Mouse (Mus musculus) right cerebral cortex, adult 18-20 months (tissue): Measurements from ENCODE around the gene F5.
"Not testable (repeated sequence)": the region's sequence is repeated elsewhere in the genome, so short reads cannot be mapped to it uniquely, and the experiment has no call there.

Experiments used
- DNase-seq: peaks from one replicate; pipeline ENCODE4 v3.0.0; 2022; ENCODE audit warnings: mixed read lengths

The F5 gene

DNA sequence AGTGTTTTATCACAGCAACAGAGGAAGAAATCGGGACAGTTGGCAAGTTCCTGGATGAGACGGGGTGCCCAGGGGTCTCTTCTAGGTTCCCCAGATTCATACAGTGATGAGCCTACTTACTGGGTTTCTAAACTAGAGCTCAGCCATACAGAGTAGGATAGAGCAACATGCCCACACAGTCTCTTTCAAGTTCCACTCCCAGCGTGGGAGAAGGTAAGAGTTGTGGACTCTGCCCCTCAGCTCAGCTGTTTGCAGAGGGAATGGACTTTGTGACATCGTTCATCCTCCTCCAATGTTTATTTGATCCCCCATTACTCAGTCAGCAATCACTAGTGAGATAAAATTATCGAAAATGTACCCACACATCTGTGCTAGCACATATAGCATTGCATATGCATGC lies 11.1 kb downstream of the F5 start:
- DNase-seq = no peak

DNA sequence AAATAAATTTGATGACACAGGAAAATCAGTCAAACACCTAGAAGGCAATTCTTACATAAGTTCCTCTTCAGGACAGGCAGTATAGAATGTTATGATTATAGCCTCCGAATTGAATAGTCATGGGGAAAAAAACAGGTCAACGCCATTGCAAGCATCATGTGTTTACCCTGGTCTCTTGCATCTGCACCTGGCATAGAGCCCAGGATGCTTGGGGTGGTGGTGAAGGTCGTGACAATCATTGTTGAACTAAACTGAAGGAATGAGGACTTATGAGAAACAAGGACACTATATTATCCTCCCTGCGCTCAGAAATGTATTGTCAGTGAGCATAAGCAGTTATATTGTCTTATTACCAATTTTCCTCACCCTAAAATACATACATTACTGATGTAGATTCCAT lies 17.2 kb downstream of the F5 start:
- DNase-seq = no peak

DNA sequence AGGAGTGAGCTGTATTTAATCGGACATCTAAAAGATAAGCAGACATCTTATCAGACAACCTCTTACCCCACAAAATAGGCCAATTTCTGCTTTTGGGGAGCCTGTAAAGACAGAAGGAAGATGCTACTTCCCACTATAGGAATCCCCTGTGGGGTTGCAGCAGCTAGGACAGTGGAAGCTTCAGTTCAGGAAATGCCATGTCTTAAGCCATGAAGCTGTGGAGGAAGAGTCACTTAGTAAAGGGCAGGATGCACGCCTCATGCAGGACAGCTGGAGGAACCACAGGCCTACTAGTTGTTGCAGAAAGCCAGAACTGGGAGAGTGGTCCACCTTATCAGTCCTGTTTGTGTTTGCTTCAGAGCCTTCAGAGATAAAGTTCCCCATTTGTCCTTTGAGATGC lies 18.8 kb downstream of the F5 start:
- no peak for DNase-seq

DNA sequence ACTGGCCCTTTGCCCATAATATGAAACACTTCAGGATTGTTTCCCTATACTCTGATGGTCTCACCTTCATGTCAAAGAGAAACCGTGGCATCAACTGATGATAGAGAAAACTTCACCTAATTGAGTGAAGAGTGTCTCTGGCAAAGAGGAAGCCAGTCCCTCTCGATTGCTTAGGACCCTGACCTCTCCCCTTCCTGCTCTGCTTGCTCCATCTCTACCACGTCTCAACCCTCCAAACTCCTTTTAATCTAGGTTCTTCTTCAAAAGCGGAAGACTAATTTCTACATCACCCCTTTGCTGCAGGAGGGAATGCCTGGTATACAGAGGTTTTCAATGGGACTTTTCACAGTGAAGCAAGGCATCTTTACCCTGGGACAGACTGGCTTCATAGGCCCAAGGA lies 21.5 kb downstream of the F5 start:
- no peak for DNase-seq

DNA sequence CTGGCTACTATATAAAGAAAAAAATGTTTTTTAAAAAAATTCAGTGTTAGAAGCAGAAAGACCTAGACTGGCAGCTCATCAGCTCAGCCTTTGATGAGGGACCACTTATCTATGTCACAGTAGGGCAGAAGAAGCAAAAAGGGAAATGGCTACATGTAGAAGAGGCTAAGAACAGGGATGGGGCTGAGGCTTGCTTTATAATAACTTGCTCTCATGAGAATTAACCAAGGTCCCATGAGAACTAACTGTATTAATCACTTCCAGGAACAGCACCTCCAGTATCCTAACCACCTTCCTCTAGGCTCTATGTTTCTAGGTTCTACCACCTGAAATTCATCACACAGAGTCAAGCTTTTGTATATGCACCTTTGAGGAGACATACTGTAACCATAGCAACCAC lies 25.2 kb downstream of the F5 start:
- no peak for DNase-seq

DNA sequence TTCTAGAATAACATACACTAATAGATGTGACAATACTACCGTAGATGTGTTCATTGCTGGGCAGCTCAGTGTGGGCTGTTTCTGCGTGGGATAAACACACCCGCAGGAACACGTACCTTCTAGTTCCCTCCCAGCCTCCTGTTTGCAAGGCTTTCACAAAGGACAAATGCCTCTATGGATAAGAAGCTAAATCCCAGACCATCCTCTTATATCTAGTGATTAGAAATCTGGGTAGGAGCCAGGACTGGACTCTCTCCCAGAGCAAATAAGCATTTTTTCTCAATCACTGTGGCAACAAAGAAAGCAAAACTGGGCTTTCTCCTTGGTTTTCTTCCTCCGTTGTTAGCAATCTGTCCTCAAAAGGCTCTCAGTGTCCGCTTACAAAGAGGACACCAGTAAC lies 26.8 kb downstream of the F5 start:
- no peak for DNase-seq

DNA sequence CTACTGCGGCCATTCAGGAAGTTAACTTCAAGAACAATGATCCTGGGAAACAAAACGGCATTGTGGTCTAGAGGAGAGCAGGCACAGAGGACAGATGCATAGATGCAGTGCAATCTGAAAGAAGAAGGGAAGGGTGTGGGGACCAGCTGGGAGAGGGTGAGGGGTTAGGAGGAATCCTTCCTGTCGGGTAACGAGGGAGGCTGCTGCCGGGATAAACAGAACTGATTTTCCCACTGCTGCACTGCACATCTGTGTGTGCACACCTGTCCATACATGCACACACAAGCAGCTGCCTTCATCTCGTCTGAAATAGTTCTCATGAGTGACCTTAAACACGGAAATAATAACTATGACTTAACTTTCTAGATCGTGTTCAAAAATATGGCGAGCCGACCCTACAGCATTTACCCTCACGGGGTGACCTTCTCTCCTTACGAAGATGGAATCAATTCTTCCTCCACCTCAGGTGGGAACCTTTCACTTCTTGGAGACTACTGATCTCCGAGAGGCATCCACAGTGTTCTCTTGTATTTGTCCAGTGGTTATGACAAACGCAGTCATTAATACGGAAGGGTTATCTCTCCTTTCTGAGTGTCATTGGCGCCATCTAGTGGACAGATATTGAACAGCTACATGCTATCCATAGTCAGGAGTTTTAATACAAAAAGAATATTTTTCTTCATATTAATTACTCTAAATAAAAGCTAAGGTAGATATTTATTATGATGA lies 32.7 kb downstream of the F5 start:
- peak; percentile 51 for DNase-seq

DNA sequence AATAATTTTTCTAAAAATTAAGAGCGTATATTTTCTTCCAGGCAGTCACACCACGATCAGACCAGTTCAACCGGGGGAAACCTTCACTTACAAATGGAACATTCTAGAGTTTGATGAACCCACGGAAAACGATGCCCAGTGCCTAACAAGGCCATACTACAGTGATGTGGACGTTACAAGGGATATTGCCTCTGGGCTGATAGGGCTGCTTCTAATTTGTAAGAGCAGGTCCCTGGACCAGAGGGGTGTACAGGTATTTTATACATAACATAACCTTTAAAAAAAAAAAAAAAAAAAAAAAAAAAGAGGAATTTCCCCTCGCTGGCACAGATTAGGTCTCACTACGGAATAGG lies 33.2 kb downstream of the F5 start:
- no peak for DNase-seq

DNA sequence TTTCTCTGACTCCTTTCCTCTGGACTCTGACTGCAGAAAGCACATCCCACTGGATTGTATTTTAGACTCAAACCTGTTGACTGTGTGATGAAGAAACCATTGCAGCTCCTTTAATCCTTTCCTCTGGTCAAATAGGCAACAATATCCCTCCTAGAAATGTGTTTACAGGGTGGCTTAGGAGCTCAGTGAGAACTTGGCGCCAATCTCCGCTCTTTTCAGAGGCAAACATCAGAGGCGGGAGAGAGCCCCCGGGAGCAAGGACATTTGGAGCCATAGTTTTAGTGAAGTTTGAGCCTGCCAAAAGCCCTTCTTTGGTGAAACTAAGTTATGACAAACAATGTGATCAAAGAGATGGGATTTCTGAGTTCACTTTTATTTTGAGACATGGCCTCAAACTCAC lies 33.7 kb downstream of the F5 start:
- no peak for DNase-seq

DNA sequence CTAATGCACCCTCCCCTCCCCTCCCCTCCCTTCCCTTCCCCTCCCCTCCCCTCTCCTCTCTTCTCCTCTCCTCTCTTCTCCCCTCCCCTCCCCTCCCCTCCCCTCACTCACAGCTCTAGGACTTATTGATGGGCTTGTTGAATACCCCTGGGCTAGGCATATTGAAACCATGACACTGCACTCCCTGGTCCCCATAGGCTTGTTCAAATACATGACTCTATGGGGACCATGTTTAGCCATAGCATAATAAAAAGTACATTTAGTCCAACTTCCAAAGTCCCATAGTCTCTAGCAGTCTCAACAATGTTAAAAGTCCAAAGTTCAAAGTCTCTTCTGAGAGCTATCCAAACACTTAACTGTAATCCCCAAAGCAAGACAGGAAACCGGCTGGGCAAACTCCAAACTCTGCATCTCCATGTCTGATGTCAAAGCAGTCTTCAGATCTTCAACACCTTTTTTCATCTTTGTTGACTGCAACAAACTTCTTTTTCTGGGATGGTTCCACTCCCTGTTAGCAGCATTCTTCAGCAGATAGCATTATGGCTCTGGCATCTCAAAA lies 35.4 kb downstream of the F5 start:
- DNase-seq = no peak

DNA sequence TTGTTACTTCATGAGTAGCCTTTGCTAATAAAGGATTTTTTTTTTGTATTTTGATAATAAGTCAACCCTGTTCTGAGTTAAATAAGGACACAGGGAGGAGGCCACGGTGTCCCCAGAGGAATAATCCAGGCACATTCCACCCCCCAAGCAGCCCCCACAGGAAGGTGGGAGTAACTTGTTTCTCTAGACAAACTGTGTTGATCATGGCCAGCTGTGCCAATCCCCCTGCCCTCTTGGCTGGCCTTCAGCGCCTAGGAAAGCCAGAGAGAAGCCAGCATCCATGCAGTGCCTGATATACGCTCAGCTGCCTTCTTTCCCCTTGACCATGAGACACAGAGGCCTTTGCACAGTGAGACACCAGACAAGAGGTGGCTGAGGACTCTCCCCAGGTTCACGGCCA lies 47.9 kb downstream of the F5 start:
- no peak for DNase-seq

DNA sequence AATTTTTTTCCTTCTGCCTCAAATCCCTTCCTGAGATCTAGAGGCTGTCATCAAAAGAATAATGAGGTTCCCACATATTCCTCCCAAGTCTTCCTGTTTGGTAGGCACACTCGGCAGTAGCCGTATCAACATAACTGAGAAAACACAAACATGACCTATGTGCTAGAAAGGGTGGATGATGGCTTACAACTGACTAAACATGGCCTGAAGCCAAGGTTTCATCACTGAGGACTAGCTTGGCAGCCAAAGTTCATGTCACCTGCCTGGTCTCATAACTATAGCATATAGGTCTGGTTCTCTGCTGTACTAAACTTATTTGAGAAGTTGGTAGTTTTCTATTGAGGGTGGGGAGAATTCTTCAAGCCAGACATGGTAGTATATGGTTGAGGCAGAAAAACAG lies 56.8 kb downstream of the F5 start:
- DNase-seq = no peak

DNA sequence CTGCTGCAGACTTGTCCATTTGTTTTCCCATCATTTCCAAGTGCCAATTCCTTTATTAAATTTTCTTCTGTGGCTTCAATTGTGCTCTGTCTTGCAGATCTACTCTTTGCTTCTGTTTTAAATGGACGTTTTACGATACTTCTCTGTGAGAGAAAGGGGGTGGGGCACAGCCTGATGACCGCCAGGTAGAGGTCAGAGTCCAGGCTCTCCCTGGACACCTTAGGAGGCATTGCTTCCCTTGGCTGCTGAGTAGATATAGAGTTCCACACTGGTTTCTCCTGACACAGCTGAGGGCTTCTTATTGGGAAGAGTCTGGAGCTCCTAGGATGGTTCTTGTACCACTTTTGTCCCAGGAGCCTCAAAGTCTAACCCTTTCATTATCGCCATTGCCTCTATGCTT lies 59.3 kb downstream of the F5 start:
- no peak for DNase-seq

DNA sequence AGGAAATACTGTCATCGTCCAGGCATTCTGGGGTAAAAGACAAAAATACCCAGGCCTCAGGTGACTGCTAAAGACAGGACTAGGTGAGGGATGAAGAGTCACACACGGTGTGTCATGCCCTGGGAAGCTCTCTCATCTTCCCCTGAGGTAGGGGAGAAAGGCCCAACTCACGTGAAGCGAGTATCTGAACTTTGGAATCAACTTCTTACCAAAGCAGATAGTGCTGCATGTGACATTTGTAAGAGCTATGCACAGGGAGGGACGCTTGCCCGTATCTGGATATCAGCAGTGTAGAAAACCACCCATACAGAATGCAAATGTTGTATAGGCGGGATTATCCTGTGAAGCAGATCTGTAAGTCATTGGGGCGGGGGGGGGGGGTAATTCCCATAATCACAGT lies 61.0 kb downstream of the F5 start:
- DNase-seq = no peak

DNA sequence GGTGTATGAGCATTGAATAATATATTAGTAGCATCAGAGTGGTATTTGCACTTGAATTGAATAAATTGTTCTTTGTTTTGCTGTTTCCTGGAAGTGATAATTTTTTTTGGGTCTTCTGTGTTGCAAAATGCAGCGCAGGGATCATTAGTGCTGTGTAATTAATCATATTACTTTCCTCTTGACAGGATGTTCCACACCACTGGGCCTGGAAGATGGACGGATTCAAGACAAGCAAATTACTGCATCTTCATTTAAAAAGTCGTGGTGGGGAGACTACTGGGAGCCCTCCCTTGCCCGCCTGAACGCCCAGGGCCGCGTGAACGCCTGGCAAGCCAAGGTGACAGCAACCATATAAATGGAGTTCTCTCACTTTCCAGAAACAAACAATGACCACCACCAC lies 62.6 kb downstream of the F5 start:
- no peak for DNase-seq

DNA sequence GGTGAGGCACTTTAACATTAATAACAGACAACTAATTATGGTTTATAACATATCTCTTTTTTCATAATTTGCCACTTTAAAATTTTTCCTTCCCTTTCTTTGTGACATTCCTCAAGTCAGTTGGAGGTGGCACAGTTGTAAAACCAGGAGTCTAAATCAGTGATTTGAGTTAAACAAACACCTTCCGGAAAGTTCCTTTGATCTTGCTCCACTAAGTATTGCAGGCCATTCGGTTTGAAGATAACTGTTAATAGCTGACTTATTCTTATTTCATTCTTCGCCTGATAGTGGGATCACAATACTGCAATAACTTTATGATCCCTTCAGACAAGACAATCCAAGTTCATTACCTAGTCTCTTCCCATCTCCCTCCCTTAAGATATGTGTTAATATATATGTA lies 63.5 kb downstream of the F5 start:
- no peak for DNase-seq

DNA sequence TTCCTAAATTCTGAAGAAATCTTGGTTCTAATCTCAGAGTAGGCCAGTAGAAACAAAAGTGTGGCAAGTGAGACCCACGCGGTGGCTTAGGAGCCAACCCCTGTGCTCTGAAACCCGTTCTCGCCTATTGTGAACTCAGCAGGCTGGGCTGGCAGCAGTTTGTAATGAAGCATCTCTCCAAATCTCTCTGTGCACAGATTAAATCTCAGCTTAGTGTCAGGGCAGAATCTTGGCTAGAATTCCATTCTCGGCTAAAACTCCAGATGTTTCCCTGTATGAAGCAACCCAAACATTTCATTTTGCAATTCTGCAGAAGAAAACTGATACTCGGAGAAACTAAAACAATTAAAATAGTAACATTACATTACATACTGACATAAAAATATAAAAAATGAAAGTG lies 63.9 kb downstream of the F5 start:
- DNase-seq = no peak

DNA sequence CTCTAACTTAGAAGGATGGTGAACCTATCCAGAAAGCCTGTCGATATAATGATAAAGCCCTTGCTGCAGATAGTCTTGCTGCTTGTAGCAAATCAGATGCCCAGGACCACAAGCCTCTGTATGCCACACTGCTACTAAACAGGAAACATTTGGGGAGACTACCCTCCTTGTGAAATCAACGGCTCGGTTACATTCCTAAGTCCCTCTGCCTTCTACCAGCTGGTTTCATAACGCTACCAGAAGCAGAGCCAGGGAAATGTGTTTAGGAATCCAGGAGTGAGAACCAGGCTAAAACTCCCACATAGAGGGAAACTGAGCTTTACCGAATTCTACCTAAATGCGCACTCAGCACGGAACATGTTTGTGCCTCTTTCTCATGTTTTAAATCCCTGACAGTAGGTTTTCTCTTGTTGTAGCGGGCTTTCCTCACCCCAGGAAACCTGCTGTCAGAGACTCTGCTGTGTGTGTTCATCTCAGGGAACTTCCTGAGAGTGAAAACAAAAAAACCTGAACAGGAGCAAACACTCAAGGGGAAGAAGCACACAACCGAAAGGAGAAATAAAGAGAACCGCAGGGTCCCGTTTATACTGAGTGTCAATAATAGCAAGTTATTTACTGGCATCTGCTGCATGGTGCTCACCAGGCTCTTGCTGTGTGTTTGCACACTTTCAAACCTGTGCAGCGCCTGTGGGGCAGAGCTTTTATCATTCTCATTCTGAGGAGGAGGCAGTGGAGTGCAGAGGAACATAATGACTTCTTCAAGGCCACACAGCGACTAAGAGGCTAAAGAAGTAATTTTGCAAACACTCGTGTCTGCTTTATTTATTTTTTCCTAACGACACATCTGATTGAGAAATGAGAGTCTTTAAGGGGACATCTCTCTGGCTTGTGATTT lies 66.4 kb downstream of the F5 start:
- peak; percentile 18 for DNase-seq

DNA sequence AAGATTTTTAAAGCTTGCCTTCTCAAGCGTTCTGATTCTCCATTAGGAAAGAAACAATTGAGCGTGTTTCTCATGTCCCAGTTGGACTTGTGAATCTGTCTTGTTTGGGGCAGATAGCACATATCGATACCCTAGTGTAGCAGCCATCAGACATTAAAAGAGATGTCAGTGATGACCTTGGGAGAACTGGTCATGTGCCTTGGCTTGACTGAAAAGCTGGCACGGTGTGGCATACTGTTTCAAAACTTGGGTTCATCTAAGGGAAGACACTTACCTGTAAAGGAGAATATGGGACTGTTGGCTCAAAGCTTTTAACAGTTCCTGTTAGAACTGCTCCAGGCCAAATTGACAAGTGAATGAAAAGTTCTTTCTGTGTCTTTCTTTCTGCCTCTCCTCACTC lies 68.6 kb downstream of the F5 start:
- DNase-seq = no peak

DNA sequence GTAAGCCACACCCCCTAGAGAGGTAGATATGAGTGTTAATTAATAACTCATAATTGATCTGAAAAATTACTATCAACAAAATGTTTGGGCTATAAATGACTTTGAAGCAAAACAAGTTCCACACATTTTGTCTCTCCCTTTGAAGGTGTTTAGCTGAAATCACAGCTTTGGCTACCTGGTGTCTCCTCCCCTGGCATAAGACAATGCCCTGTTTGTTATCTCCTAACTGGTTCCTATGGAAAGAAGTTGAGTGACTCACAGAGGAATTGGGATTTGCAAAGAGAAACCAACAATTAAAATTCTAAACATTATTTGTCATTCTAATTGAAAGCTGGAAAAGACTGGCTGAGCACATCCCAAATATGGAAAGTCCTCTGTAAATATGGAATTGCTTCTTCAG lies 71.5 kb downstream of the F5 start:
- DNase-seq = no peak

DNA sequence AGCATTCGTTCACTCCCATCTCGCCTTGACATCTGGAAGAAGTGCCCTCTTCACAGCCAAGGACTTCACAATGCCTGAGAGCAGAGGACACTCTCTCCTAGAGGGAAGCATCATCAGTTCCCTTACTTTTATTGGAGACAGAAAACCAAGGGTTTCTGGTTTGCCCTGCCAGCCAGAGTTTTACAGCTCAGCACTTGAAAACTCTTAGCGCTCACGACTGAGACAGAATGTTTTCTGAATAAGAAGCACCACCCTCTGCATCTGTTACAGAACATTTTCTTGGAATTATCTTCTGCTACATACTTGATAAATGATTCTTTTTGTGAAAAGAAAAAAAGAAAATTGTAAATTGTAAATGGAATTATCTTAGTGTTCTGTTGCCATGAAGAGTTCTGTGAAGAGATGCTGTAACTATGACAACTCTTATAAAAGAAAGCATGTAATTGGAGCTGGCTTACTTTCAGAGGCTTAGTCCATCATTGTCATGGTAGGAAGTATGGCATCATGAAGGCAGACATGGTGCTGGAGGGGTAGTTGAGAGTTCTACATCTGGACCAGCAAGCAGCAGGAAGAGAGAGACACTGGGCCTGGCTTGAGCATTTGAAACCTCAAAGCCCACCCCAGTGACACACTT lies 80.4 kb downstream of the F5 start:
- DNase-seq = not testable (repeated sequence)

DNA sequence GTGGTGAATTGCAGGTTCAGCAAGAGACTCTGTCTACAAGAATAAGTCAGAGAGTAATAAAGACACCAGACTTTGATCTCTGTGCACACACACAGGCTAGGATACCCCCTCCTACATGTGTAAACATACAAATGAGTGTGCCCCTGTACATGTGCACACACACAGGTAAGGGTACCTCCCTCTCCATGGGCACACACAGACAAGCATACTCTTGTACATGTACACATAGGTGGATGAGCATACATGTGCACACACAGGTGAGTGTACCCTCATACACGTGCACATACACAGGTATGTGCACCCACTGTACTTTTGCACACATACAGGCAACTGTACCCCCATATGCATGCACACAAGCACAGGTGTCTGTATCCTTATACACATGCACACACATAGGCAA lies 81.8 kb downstream of the F5 start:
- DNase-seq = no peak

DNA sequence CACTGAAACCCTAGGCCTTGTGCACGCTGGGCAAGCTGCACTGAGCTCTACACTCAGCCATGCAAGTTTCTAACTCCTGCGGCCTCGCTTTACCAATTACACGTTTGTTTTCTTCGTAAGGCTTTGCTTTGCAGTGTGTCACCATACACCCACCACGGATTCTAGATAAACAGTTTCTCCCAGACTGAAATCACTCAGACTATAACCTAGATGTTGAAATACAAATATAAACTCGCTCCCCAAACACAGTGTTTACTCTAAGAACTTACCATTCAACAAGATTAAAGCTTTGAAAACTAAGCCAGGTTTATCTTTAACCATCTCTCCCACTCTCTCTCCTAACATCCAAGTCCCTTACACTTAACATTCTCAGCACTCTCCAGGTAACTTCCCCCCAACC lies 83.4 kb downstream of the F5 start:
- DNase-seq = no peak

DNA sequence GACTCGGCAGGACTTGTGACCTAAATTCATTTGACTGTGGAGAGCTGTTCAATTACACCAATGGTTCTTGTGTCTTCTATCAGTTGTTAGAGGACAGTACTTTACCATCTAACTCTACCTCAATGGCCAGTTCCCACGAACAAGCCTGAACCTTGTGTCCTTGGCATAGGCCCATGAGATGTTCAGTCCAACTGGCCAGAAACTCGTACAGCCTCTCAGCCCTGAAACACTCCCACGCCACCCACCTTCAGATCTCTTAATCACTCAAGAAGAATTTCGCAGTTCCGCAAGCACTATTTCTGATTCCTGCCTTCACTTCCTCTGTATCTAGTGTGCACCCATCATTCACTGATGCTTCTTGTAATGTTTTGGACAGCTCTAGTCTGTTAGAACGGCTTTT lies 84.4 kb downstream of the F5 start:
- no peak for DNase-seq
